Mouse (Mus musculus): ENCODE results near the gene Rpp14.
"Not testable (repeated sequence)": the region's sequence is repeated elsewhere in the genome, so short reads cannot be mapped to it uniquely, and the experiment has no call there.

Rpp14 gene

GRCm38 (mm10) chr14:8117371-8117770 is 37.2 kb downstream of the Rpp14 start:
- no peak for DNase-seq

- no peak for DNase-seq
Measured at GRCm38 (mm10) chr14:8119454-8119853, 39.3 kb downstream of the Rpp14 start.

- DNase-seq = no peak
Measured at GRCm38 (mm10) chr14:8119904-8120303, 39.7 kb downstream of the Rpp14 start.

- peak; percentile 28 to 46 for DNase-seq
Measured at GRCm38 (mm10) chr14:8123141-8123540, 43.0 kb downstream of the Rpp14 start.

GRCm38 (mm10) chr14:8123611-8124010 is 43.4 kb downstream of the Rpp14 start:
- DNase-seq = not testable (repeated sequence)

- no peak for DNase-seq
Measured at GRCm38 (mm10) chr14:8124046-8124881, 44.1 kb downstream of the Rpp14 start.

- DNase-seq = no peak
Measured at GRCm38 (mm10) chr14:8127971-8128370, 47.8 kb downstream of the Rpp14 start.

GRCm38 (mm10) chr14:8132789-8133188 is 52.6 kb downstream of the Rpp14 start:
- no peak for DNase-seq

- DNase-seq = no peak
Measured at GRCm38 (mm10) chr14:8134234-8134633, 54.1 kb downstream of the Rpp14 start.

GRCm38 (mm10) chr14:8135130-8135529 is 55.0 kb downstream of the Rpp14 start:
- DNase-seq = peak; percentile 30 to 50

- DNase-seq = no peak
Measured at GRCm38 (mm10) chr14:8139724-8140710, 59.9 kb downstream of the Rpp14 start.

- no peak for DNase-seq
Measured at GRCm38 (mm10) chr14:8141131-8141530, 61.0 kb downstream of the Rpp14 start.

All from cerebellum, postnatal 25 days (tissue).